Mouse (Mus musculus): ENCODE results near the gene Sh3bgrl2.

GRCm38 (mm10) chr9:83545240-83545639 lies 2.9 kb upstream of the Sh3bgrl2 start:
- no peak for TF ChIP-seq CTCF (IDR thresholded peaks at IDR 0.05; ENCODE audit: control insufficient read depth, insufficient read depth, insufficient read length)
- no peak for TF ChIP-seq MAX (IDR thresholded peaks at IDR 0.05)
- no peak for TF ChIP-seq FOSL1 (IDR thresholded peaks at IDR 0.05; ENCODE audit: insufficient read depth, low read length, poor library complexity, severe bottlenecking)
- no peak for TF ChIP-seq USF1 (IDR thresholded peaks at IDR 0.05; ENCODE audit: low read depth)
- no peak for TF ChIP-seq MYOD1 (IDR thresholded peaks at IDR 0.05; ENCODE audit: control insufficient read depth, insufficient read length, low read depth)
- no peak for TF ChIP-seq MYOG (IDR thresholded peaks at IDR 0.05; ENCODE audit: control insufficient read depth, extremely low read depth, insufficient read length)
- TF ChIP-seq CEBPB (IDR thresholded peaks at IDR 0.05; ENCODE audit: low read depth) = no peak
